Mouse (Mus musculus): ENCODE data around the gene Areg. TPM values are rescaled to one million over a fixed set of nuclear protein-coding genes. Genes with fewer than 3 reads are reported as not detected.

Gene Areg
- polyA plus RNA-seq, 1 experiment from 2014 or later: not detected

- Histone ChIP-seq H3K27ac (ENCODE audit: low read depth) (no peak overlapping the region), H3K4me3 (ENCODE audit: low read depth, low read length) (no peak overlapping the region), H3K9me3 (ENCODE audit: low read length) (no peaks in the 10 kb centered on the region), H3K4me1 (ENCODE audit: insufficient read depth) (no peaks in the 10 kb centered on the region), H3K36me3 (replicated peaks; ENCODE audit: insufficient read depth, low read length) (no peaks in the 10 kb centered on the region), H3K4me2 (ENCODE audit: low read depth, low read length) (no peak overlapping the region), H3K9ac (replicated peaks) (no peak overlapping the region), H3K27me3 (ENCODE audit: insufficient read depth, low read length) (no peaks in the 10 kb centered on the region)
- ATAC-seq: no peak
- DNase-seq: no peak
- WGBS (ENCODE audit: insufficient replicate concordance): 74% methylated on average over 8 of the region's 8 CpGs
- TF ChIP-seq EP300 (IDR thresholded peaks at IDR 0.05; ENCODE audit: low read depth): no peak
- no peak for TF ChIP-seq CTCF (IDR thresholded peaks at IDR 0.05; ENCODE audit: low read depth)
Measured at GRCm38 (mm10) chr5:91156677-91157076, 17.3 kb downstream of the Areg start.

- 42% methylated on average over 3 of the region's 3 CpGs for WGBS (ENCODE audit: insufficient replicate concordance)
- no peaks in the 10 kb centered on the region for H3K9me3 ChIP-seq (ENCODE audit: low read length)
- no peak overlapping the region for H3K4me2 ChIP-seq (ENCODE audit: low read depth, low read length)
- H3K4me1 ChIP-seq (ENCODE audit: insufficient read depth): no peaks in the 10 kb centered on the region
- ATAC-seq (no peak), DNase-seq (no peak)
- H3K36me3 ChIP-seq (replicated peaks; ENCODE audit: insufficient read depth, low read length): no peaks in the 10 kb centered on the region
- no peak overlapping the region for H3K27ac ChIP-seq (ENCODE audit: low read depth)
- H3K27me3 ChIP-seq (ENCODE audit: insufficient read depth, low read length): no peaks in the 10 kb centered on the region
- no peak overlapping the region for H3K9ac ChIP-seq (replicated peaks)
- no peak for TF ChIP-seq CTCF (IDR thresholded peaks at IDR 0.05; ENCODE audit: low read depth)
- no peak for TF ChIP-seq EP300 (IDR thresholded peaks at IDR 0.05; ENCODE audit: low read depth)
- H3K4me3 ChIP-seq (ENCODE audit: low read depth, low read length): no peak overlapping the region
Measured at GRCm38 (mm10) chr5:91157169-91157568, 17.8 kb downstream of the Areg start.

GRCm38 (mm10) chr5:91162787-91163186 is 23.4 kb downstream of the Areg start:
- ATAC-seq (no peak), DNase-seq (no peak)
- no peak for TF ChIP-seq EP300 (IDR thresholded peaks at IDR 0.05; ENCODE audit: low read depth)
- TF ChIP-seq CTCF (IDR thresholded peaks at IDR 0.05; ENCODE audit: low read depth): no peak
- H3K9me3 ChIP-seq (ENCODE audit: low read length): no peaks in the 10 kb centered on the region
- no peak overlapping the region for H3K27ac ChIP-seq (ENCODE audit: low read depth)
- no peaks in the 10 kb centered on the region for H3K27me3 ChIP-seq (ENCODE audit: insufficient read depth, low read length)
- H3K36me3 ChIP-seq (replicated peaks; ENCODE audit: insufficient read depth, low read length): no peaks in the 10 kb centered on the region
- H3K9ac ChIP-seq (replicated peaks): no peak overlapping the region
- H3K4me3 ChIP-seq (ENCODE audit: low read depth, low read length): no peak overlapping the region
- no peaks in the 10 kb centered on the region for H3K4me1 ChIP-seq (ENCODE audit: insufficient read depth)
- WGBS (ENCODE audit: insufficient replicate concordance): 61% methylated on average over 4 of the region's 4 CpGs
- H3K4me2 ChIP-seq (ENCODE audit: low read depth, low read length): no peak overlapping the region

GRCm38 (mm10) chr5:91166601-91167000 is 27.2 kb downstream of the Areg start:
- DNase-seq: no peak
- no peaks in the 10 kb centered on the region for H3K4me1 ChIP-seq (ENCODE audit: insufficient read depth)
- 72% methylated on average over 5 of the region's 5 CpGs for WGBS (ENCODE audit: insufficient replicate concordance)
- H3K9ac ChIP-seq (replicated peaks): no peak overlapping the region
- no peaks in the 10 kb centered on the region for H3K9me3 ChIP-seq (ENCODE audit: low read length)
- no peaks in the 10 kb centered on the region for H3K36me3 ChIP-seq (replicated peaks; ENCODE audit: insufficient read depth, low read length)
- no peak overlapping the region for H3K27ac ChIP-seq (ENCODE audit: low read depth)
- H3K27me3 ChIP-seq (ENCODE audit: insufficient read depth, low read length): no peaks in the 10 kb centered on the region
- no peak overlapping the region for H3K4me2 ChIP-seq (ENCODE audit: low read depth, low read length)
- no peak overlapping the region for H3K4me3 ChIP-seq (ENCODE audit: low read depth, low read length)
- TF ChIP-seq CTCF (IDR thresholded peaks at IDR 0.05; ENCODE audit: low read depth) (no peak), EP300 (IDR thresholded peaks at IDR 0.05; ENCODE audit: low read depth) (no peak)
- ATAC-seq: no peak

GRCm38 (mm10) chr5:91176397-91176796 is 37.0 kb downstream of the Areg start:
- Histone ChIP-seq H3K36me3 (replicated peaks; ENCODE audit: insufficient read depth, low read length) (no peaks in the 10 kb centered on the region), H3K27me3 (ENCODE audit: insufficient read depth, low read length) (no peaks in the 10 kb centered on the region), H3K4me3 (ENCODE audit: low read depth, low read length) (no peak overlapping the region), H3K9me3 (ENCODE audit: low read length) (no peaks in the 10 kb centered on the region), H3K9ac (replicated peaks) (no peak overlapping the region), H3K27ac (ENCODE audit: low read depth) (no peak overlapping the region), H3K4me1 (ENCODE audit: insufficient read depth) (no peaks in the 10 kb centered on the region), H3K4me2 (ENCODE audit: low read depth, low read length) (no peak overlapping the region)
- DNase-seq (no peak), ATAC-seq (no peak)
- TF ChIP-seq CTCF (IDR thresholded peaks at IDR 0.05; ENCODE audit: low read depth) (no peak), EP300 (IDR thresholded peaks at IDR 0.05; ENCODE audit: low read depth) (no peak)

GRCm38 (mm10) chr5:91194572-91194971 is 55.2 kb downstream of the Areg start:
- Histone ChIP-seq H3K4me2 (ENCODE audit: low read depth, low read length) (no peak overlapping the region), H3K36me3 (replicated peaks; ENCODE audit: insufficient read depth, low read length) (no peaks in the 10 kb centered on the region), H3K27ac (ENCODE audit: low read depth) (no peak overlapping the region), H3K4me1 (ENCODE audit: insufficient read depth) (no peaks in the 10 kb centered on the region), H3K9ac (replicated peaks) (no peak overlapping the region), H3K4me3 (ENCODE audit: low read depth, low read length) (no peak overlapping the region), H3K9me3 (ENCODE audit: low read length) (no peaks in the 10 kb centered on the region), H3K27me3 (ENCODE audit: insufficient read depth, low read length) (no peaks in the 10 kb centered on the region)
- DNase-seq (no peak), ATAC-seq (no peak)
- WGBS (ENCODE audit: insufficient replicate concordance): 65% methylated on average over 3 of the region's 3 CpGs
- TF ChIP-seq CTCF (IDR thresholded peaks at IDR 0.05; ENCODE audit: low read depth): no peak
- TF ChIP-seq EP300 (IDR thresholded peaks at IDR 0.05; ENCODE audit: low read depth): no peak

Other genes with a start within 250 kb of the Areg start
- gene Cxcl1, start 248.4 kb upstream of the Areg start, polyA plus RNA-seq (2015; fragmentation: Nextera tagmentation; extraction: Ambion mirVana): 2.1 and 2.2 TPM in 2 replicates
- gene Cxcl2, start 235.7 kb upstream of the Areg start, polyA plus RNA-seq (2015; fragmentation: Nextera tagmentation; extraction: Ambion mirVana): 0.13 TPM in 1 of 2 replicates, not detected in the other
- gene Mthfd2l, start 208.5 kb upstream of the Areg start, polyA plus RNA-seq (2015; fragmentation: Nextera tagmentation; extraction: Ambion mirVana): 8.3 and 9.5 TPM in 2 replicates
- gene Epgn, start 112.1 kb upstream of the Areg start, polyA plus RNA-seq (2015; fragmentation: Nextera tagmentation; extraction: Ambion mirVana): not detected in 2 replicates
- gene Ereg, start 65.0 kb upstream of the Areg start, polyA plus RNA-seq (2015; fragmentation: Nextera tagmentation; extraction: Ambion mirVana): 0.02 and 0.04 TPM in 2 replicates

Measured in liver, postnatal 0 days (tissue).